Mouse (Mus musculus) mature B cell (primary cell): ENCODE data around the gene Pnpla3.
"Not testable (repeated sequence)": the region's sequence is repeated elsewhere in the genome, so short reads cannot be mapped to it uniquely, and the experiment has no call there.

ENCODE experiments used
- in situ Hi-C: fragments of 300-500 bp; cut with MboI; formaldehyde crosslinking; loops from 2 replicates; pipeline ENCODE4 v1.14.3; 2019

Gene Pnpla3

GRCm38 (mm10) chr15:84167600-84167999 lies at the start of gene Pnpla3:
TSS of gene Pnpla3 (plus strand) at chr15:84167837.
- in situ Hi-C loops, result no loop called here

- in situ Hi-C loops, result no loop called here
These were observed 47.0 kb upstream of the Pnpla3 start for GRCm38 (mm10) chr15:84120612-84121011.

- in situ Hi-C loops, result no loop called here
These were observed 46.6 kb upstream of the Pnpla3 start for GRCm38 (mm10) chr15:84121036-84121435.

- in situ Hi-C loops, result no loop called here
These were observed 44.6 kb upstream of the Pnpla3 start, which contains the start of gene Pnpla5 for GRCm38 (mm10) chr15:84123075-84123474. TSS of gene Pnpla5 (minus strand) at chr15:84123175.

GRCm38 (mm10) chr15:84124086-84124485 lies 43.6 kb upstream of the Pnpla3 start:
- in situ Hi-C loops, result no loop called here

GRCm38 (mm10) chr15:84126447-84126846 lies 41.2 kb upstream of the Pnpla3 start:
- in situ Hi-C loops, result no loop called here

- in situ Hi-C loops, result no loop called here
These were observed 40.8 kb upstream of the Pnpla3 start for GRCm38 (mm10) chr15:84126871-84127270.

GRCm38 (mm10) chr15:84131096-84131786 lies 36.4 kb upstream of the Pnpla3 start:
- in situ Hi-C loops, result no loop called here

- in situ Hi-C loops, result no loop called here
These were observed 35.7 kb upstream of the Pnpla3 start for GRCm38 (mm10) chr15:84131971-84132370.

- in situ Hi-C loops, result no loop called here
These were observed 34.2 kb upstream of the Pnpla3 start for GRCm38 (mm10) chr15:84133440-84133839.

- in situ Hi-C loops, result no loop called here
These were observed 32.2 kb upstream of the Pnpla3 start for GRCm38 (mm10) chr15:84135472-84135871.

- in situ Hi-C loops, result no loop called here
These were observed 30.9 kb upstream of the Pnpla3 start for GRCm38 (mm10) chr15:84136473-84137415.

- in situ Hi-C loops, result no loop called here
These were observed 28.0 kb upstream of the Pnpla3 start for GRCm38 (mm10) chr15:84139592-84140005.

GRCm38 (mm10) chr15:84140109-84140508 lies 27.5 kb upstream of the Pnpla3 start:
- in situ Hi-C loops, result no loop called here

GRCm38 (mm10) chr15:84140929-84141328 lies 26.7 kb upstream of the Pnpla3 start:
- in situ Hi-C loops, result no loop called here

GRCm38 (mm10) chr15:84156158-84156557 lies 11.5 kb upstream of the Pnpla3 start:
- in situ Hi-C loops, result no loop called here

GRCm38 (mm10) chr15:84157530-84157929 lies 10.1 kb upstream of the Pnpla3 start:
- in situ Hi-C loops, result not testable (repeated sequence)

- in situ Hi-C loops, result no loop called here
These were observed 5.8 kb upstream of the Pnpla3 start for GRCm38 (mm10) chr15:84161871-84162270.

GRCm38 (mm10) chr15:84166818-84167217 lies 819 bp upstream of the Pnpla3 start:
- in situ Hi-C loops, result no loop called here

- in situ Hi-C loops, result no loop called here
These were observed 829 bp downstream of the Pnpla3 start for GRCm38 (mm10) chr15:84168170-84169161.

GRCm38 (mm10) chr15:84169511-84169910 lies 1.9 kb downstream of the Pnpla3 start:
- in situ Hi-C loops, result no loop called here

GRCm38 (mm10) chr15:84171166-84171565 lies 3.5 kb downstream of the Pnpla3 start:
- in situ Hi-C loops, result no loop called here
